Mouse (Mus musculus): ENCODE results near the gene Thsd4.

Thsd4 gene

DNA sequence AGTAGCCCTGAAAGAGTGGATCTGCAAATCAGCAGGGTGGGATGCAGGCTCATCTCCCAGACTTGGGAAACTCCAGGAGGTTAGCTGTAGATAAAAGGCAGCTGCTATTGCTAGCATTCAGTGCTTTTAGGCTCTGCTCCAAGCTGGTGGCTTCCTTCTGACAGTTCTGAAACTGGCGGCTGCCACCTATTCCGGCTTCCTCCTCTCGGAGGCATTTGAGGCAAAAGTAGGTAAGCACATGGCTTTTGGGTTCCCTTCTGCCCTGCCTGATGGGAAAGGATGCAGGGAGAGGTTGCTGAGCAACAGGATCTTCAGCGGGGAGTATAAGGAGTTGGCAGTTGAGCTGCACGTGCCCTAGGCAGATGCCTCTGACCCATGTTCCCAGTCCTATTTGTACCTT lies 65.2 kb downstream of the Thsd4 start:
- DNase-seq (ENCODE audit: low spot score in 2 of 2), result peak; percentile 25 to 47

DNA sequence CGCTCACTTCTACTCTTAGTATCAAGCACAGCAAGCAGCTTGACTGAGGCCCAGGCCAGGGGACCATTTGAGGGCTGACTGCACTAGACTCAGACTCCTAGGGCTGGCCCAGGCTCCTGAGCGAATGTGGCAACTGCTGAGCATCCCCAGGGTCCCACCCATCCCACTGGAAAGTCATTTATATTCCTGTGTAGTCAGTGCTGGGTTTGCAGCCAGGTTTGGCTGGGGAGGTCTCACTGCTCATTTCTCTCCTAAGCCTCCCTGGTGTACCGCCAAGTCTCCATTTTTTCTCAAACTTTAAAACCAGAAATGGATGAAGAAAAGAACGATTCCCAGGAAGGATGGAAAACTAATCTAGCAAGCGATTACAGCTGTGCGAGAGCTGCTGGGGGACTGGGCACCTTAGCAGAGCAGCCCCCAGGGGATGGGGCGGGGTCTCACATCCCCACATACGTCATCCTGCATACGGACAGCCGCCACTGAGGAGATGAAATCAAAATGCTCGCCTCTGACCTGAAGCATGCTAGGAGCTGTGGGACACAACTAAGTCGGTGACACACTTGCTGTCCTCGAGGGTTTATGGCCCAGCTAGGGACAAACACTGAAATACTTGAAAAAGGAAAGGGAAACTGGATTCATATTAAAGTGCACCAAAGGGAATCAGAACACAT lies 67.3 kb downstream of the Thsd4 start:
- no peak for DNase-seq (ENCODE audit: low spot score in 2 of 2)

DNA sequence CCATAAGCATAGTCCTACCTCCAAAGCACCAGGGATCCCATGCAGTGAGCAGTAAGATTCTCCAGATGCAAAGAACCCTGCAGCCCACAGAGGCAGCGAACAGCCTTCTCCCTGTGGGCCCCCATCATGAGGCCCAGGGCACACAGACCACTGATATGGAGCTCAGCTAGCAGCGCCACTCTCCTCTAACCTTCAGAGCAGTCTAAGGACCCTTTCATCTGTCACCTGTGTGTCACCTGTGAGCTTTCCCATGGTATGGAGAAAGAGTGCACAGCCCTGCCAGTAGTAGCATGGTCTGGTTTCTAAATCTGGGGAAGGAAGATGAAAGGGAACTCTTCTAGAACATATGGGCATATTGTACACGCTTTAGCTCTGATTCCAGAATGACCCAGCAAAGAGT lies 72.3 kb downstream of the Thsd4 start:
- DNase-seq (ENCODE audit: low spot score in 2 of 2), result no peak

DNA sequence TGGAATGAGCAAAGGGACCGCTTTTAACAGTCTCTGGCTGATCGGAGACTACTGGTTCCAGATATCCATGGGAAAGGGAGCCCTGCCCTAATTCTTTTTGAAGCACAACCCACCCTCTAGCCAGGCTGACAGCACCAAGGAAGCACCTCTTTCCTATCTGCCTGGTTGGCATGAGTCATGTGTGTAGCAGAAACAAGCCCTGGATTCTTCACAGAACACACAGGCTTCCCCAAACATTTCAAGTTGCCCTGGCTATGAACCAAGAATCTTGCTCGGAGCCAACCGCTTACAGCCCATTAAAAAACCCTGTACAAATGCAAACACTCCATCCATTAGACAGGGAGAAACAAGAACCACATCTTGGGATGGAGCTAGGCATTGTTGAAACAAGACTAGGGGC lies 76.0 kb downstream of the Thsd4 start:
- DNase-seq (ENCODE audit: low spot score in 2 of 2), result no peak

DNA sequence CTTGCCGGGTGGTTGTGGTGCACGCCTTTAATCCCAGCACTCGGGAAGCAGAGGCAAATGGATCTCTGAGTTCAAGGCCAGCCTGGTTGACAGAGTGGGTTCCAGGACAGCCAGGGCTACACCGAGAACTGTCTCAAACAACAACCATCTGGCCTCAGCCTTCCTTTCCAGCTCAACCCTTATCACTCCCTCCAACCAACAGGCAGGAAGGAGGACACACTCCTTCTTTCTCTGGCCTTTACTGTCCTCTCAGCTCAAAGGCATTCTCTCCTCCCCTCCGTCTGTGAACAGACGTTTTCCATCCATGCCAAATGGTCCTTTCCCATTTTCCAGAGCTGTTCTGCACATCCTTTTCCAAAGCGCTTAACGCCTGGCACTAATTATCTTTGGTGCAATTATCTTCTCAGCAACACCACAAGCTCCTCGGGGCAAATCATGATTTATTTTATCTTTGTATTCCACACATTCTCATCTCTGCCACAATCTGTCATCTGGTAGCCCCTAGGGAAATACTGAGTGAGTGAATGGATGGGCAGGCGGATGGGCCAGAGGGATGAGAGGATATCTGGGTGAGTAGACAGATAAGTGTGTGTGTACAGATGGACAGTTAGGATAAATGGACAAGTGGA lies 80.5 kb downstream of the Thsd4 start:
- no peak for DNase-seq (ENCODE audit: low spot score in 2 of 2)

DNA sequence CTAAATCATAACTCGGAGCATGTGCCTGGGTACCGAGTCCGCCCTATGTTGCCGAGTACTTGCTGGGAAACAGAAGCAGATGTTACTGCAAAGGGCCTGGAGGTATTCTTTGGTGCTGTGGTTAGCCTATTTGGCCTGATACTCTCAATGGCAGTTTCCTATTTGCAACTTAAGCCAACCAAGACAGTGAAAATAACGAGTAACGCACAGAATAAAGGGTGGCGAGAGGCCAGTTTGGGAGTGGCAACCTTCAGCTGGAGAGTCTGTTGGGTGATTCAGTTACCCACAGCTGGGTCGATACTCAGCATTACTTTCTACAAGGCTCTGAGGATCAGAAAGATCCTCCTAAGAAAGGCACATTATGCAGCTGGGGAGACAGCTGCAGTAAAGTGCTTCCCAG lies 81.3 kb downstream of the Thsd4 start:
- DNase-seq (ENCODE audit: low spot score in 2 of 2), result no peak

DNA sequence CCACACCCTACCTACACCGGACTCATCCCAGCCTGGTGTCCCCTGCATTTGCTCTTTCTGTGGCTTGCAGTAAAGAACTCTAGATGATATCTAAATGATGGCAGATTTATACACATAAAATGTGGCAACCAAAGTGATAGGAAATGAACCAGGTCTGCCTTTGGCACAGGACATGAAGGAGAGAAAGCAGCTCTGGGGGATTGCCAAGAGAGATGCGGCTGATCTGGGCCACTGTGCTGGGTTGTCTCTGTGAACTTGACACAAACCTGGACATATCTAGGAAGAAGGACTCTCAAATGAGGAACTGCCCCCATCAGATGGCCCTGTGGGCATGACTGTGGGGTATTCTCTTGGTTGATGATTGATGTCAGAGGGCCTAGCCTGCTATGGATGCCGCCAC lies 85.6 kb downstream of the Thsd4 start:
- no peak for DNase-seq (ENCODE audit: low spot score in 2 of 2)

DNA sequence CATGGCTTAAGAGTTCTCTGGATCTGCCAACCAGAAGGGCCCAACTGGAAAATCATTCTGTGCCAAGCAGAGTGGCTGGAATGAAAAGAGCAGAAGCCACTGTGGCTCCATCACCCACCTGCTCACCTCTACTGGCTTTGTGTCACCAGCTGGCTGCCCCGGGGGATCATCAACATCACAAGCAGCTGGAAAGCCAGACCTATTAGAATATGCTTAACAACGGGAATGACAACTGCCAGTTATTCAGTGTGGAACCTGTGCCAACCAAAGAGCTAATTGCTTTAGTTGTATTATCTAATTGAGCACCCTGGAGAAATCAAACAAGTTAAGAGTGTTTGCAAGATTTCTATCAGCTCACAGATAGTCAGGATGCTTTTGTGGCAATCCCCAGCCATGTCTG lies 87.8 kb downstream of the Thsd4 start:
- DNase-seq (ENCODE audit: low spot score in 2 of 2), result no peak

DNA sequence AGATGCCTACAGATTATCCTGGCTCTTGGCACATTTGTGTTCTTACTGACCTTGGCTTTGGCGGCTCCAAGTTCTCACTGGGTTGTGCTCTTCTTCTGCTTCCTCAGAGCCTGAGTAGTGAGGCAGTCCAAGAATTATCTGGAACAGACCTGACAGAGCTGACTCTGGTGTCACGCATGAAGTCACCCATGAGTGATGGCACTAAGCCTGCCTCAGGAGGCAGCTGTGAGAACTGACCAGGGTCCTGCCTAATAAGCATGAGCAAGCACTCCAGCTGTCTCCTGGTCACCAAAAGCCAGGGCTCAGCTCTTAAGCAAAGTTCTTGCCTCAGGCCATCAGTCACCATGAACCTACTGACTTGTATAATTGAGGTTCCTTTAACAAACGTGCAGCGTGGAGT lies 89.9 kb downstream of the Thsd4 start:
- DNase-seq (ENCODE audit: low spot score in 2 of 2), result no peak

DNA sequence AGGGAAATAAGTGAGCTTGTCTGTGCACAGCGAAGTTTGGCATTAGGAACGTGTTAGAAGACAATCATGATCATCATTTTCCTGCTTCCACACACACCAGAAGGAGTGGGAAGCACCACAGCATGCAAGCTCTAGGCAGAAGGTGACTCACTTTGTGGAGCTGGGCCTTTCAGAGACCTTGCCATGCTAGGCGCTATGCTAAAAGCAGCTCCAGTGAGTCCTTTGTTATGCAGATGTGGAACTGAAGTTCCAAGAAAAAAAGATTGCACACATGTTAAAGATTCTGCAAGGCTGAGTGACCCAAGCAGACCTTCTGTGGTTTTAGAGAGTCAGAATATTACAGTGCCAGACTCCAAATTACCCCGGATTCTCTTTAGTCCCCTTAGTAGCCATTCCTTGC lies 91.8 kb downstream of the Thsd4 start:
- no peak for DNase-seq (ENCODE audit: low spot score in 2 of 2)

DNA sequence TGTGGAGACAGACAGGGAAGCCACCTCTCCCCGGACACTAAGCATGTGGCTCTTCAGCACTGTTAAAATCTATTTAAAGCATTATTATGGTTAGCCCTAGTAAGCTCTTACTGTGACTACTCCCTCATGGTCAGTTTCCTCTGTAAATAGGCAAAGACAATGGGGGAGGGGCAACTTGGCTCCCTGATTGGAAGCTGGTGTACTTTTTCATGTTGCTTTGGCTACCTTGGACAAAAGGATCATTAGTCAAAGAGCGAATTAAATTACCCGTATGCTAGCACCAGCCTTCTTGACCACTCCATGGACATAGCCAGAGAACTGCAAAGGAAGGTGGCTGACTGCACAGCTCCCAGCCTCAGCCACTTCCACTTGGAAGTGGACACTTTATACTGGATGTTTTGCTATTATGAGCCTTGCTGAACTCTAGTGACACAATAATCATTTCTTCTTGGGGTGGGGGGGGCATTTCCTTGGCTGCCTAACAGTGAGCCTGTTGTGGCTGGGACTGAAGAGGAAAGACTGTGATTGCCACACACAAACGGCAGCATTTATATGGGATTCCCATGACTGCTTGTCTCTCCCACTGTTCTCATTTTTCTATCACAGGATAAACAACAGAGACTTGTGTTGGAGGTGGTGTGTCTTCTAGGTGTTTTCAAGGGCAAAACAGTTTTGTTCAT lies 107.6 kb downstream of the Thsd4 start:
- no peak for DNase-seq (ENCODE audit: low spot score in 2 of 2)

DNA sequence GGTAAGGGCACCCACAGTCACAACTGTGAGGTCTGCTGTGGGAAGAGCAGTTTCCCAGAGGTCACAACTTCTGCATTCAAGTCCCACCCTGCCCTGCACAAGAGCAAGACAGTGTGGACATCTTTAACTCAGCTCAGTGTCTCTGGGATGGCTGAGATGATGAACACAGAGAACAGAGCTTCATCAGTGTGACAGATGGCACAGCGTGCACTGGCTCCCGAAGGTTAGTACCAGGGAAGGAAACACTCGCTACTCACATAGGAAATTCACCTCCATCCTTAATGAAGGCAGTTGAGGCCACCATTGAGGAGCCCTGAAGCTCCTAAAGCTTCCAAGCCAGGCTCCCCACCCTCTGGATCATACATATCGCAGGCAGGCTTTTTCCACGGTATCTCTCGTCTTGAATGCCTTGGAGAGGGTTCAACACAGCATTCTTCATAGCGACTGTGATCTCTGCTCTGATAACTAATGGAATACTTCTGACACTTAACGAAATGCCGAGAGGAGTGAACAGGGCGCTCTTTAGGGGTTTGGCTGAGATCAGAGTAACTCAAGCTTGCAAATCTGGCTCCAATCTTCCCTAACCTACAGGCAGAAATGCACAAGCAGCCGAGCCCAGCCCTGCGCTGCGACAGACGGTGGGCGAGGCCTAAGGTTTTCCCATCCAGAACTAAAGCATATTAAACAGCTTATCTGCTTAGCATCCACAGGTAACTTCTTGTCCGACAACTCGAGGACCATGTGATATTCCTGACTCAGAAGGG lies 110.8 kb downstream of the Thsd4 start:
- DNase-seq (ENCODE audit: low spot score in 2 of 2), result no peak

DNA sequence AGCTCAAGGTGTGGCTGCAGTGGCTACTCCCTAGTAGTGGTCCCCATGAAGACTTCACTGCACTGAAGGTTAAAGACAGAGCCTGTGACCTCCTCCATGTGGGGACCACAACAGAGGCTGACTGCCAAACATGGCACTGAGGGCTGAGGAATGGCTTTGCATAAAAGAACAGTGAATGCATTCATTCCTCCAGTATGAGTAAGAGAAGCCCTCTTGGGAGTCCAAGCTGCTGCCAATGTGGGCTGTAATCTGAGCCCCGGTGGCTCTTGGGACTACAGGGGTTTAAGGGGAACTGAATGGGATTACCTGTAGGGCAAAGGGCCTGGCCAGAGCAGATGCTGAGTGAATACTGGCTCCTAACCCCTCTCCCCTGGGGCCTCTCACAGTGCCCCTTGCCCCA lies 114.5 kb downstream of the Thsd4 start:
- no peak for DNase-seq (ENCODE audit: low spot score in 2 of 2)

DNA sequence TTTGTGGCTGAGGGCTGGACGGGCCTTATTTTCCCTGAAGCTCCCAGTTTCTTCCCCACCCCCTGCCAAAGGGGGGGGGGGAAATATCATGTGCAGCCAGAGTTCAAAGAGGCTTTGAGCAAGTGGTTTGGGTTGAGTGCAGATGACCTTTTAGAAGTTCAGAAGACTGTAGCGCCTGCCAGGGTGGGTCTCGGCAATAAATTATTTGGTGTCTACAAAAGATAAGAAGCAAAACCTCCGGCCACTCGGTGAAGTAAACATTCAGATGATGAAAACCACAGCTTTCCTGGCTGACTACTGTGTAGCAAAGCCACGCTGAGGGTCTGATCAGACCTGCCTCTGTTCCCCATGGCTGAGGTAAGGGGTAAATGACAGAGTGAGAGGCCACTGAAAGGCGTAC lies 116.1 kb downstream of the Thsd4 start:
- no peak for DNase-seq (ENCODE audit: low spot score in 2 of 2)

DNA sequence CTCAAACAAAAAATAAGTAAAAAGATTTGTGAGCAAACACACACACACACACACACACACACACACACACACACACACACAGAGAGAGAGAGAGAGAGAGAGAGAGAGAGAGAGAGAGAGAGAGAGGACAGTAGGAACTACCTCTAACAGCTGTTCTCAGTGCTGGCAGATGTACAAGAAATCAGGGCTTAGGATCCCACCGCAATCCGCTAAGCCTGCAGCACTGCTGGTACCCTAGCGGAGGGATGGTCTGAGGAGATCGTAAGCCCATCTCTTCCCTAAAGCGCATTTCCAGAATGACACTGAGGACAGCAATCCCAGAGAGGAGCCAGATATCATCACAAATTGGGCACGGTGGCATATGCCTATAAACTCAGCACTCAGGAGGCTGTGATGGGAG lies 119.2 kb downstream of the Thsd4 start:
- DNase-seq (ENCODE audit: low spot score in 2 of 2), result no peak

DNA sequence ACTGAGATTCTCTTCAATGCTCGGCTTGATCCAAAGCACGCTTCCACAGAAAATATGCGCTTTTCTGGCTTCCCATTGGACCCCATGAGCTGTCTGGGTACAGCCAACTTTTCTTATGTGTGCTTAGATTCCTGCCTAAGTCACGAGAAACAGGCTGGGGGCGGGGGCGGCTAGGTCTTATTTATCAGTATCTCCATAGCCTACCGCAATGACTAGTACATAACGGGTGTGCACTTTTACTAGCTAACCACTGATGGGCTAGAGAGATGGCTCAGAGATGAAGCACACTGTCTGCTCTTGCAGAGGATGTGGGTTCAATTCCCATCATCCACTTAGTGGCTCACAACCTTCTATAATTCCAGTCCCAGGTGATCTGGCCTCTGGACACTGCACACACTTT lies 121.8 kb downstream of the Thsd4 start:
- DNase-seq (ENCODE audit: low spot score in 2 of 2), result no peak

DNA sequence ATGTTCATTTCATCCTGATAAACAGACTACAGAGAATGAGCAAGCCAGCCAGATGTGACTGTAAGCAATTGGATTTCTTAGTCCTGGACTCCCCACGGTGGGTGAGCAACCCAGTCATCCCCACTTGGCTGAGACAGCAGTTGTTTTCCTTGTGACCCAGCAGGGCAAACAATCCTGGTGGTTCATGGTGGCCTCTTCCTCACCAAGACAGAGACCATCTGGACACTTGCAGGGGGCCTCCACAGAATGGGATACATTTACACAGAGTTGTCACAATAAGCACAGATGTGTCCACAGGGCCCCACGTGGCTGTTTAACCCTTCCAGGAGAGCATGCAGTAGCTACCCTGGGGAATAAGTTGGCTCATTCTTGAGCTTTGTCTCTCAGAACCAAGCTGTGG lies 123.8 kb downstream of the Thsd4 start:
- DNase-seq (ENCODE audit: low spot score in 2 of 2), result no peak

DNA sequence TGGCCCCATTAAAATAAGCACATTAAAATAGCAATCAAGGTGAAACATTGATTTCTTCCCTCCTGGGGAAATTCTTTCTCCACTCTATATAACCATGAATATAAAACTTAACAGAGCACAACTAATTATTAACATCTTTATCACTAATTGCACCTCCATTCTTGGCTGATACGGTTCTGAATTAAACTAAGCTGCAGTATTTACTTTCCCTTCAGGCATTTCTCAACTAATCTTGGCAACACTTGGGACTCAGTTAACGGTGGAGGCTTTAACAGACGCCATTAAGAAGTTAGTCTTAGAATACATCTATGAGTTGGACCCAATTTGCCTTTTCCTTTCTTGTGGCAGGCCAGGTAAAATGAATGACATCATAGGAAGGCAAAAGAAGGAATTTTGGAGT lies 125.8 kb downstream of the Thsd4 start:
- no peak for DNase-seq (ENCODE audit: low spot score in 2 of 2)

DNA sequence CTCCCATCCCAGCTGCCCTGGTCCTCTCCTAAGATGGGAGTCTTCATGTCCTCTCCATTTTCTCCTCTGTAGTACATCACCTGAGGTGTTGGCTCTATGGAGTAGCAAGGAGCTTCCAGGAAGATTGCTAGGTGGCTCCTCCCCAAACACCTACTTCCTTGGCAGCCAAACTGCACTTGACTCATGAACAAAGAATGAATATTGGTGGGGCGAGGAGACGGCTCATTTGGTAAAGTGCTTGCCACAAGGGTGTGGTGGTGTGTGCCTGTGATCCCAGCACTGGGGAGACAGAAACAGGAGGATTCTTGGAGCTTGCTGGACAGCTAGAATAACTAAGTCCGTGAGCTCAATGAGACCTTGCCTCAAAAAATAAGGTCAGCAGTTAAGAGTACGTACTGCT lies 128.9 kb downstream of the Thsd4 start:
- no peak for DNase-seq (ENCODE audit: low spot score in 2 of 2)

DNA sequence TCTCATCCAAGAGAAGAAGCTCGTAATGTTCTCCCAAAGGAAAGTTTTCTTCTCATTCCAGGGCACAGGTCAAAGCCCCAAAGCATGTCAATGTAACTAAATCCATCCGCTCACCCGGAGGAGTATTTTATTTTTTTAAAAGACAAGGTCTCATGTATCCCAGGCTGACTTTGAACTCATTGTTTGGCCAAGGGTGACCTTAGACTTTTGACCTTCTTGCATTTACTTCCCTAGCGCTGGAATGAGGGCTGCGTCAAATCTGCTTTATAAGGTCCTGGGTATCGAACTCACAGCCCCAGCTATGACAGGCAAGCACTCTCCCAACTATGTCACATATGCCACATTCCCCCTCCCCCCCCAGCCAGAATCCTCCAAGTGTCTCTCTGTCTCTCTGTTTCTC lies 137.1 kb downstream of the Thsd4 start:
- DNase-seq (ENCODE audit: low spot score in 2 of 2), result no peak

DNA sequence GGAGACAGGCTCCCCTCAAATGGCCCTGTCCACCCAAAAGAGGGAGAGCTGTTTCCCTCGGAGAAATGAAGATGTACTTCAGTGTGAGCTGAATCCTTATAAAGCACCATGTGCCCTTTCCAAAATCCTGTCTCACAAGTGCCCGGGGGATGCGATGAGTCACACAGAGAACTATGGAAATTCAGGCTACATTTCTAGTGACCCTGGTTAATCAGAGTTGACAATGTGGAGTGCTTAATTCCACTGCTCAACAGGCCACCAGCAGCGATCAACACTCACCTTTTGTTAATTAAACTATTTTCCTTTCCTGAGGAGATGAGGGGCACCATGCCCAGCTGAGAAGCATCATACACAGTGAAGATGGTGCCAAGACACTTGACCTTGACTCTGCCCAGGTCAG lies 138.9 kb downstream of the Thsd4 start:
- DNase-seq (ENCODE audit: low spot score in 2 of 2), result no peak

DNA sequence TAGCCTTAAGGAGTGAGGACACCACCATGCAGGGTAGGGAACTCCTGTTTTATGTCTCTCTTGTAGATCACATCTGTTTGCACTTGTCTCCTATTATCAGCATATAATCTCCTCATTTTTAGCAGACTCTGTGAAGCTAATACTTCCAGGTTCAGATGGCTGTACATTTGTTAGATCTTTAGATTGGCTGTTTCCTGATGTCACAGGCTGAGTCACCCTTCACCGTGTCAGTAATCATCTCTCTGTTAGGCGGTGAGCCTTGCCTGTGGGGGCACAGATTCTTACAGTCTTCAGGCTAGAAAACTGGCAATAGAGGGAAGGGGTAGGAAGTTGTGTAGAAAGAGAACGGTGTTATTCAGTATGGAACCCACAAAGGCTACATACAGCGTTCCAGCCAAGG lies 139.3 kb downstream of the Thsd4 start:
- DNase-seq (ENCODE audit: low spot score in 2 of 2), result no peak

DNA sequence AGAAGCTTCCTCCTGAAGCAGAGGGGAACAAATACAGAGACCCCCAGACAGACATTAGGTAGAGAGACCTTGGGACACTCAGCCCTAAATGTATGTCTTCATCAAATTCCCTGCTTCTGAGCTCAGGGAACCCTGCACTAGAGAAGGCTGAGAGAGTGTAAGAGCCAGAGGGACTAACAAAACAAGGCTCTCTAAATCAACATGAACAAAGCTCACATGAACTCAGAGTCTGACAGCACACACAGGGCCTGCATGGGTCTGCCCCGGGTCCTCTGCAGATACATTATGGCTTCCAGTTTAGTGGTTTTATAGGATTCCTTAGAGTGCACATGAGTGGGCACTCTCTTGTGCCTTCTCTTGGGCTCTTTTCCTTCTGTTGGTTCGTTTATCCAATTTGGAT lies 140.8 kb downstream of the Thsd4 start:
- no peak for DNase-seq (ENCODE audit: low spot score in 2 of 2)
